Mouse (Mus musculus) spleen, embryonic (tissue): ENCODE results near the gene Wfs1.
"Not testable (repeated sequence)": the region's sequence is repeated elsewhere in the genome, so short reads cannot be mapped to it uniquely, and the experiment has no call there.

Experiments
- CTCF ChIA-PET: fragments of 350-600 bp; sonication (Branson Sonifier 250); formaldehyde crosslinking; loops from one replicate; lab custom pipeline; 2022; lab: Charles Lee

Wfs1 gene

DNA sequence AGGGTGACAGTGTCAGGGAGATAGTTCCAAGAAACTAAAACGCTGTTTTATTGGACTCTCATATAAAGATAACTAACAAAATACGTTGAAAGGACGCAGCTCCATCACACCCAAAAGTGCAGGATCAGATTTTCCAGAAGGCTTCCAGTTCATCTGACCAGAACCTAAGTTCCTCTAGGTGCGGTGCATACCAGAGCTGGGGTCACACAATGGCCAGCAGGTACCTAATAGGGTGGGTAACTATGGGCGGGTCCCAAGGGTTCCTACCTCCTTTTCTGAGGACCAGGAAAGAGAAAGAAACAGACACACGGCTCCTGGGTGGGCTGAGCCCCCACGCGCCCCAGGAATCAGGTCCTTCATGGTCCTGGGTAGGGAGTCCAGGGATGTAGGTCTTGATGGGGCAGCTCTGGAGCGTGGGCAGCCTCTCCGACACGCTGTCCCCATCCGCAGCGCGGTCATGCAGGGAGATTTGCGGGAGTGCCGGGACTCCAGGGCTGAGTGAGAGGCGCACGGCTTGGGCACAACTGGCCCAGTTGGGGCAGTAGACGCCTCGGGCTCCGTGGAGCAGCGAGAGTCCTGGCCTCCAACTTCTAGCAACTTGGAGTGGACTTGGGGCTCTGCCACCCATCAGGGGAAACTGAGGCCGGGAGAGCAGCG lies 753 bp downstream of the Wfs1 start:
- CTCF ChIA-PET = interaction anchor here (0.6 kb wide), 1 partner anchor 61 kb away, joined by 5 read pairs; no protein-coding TSS in a partner anchor

DNA sequence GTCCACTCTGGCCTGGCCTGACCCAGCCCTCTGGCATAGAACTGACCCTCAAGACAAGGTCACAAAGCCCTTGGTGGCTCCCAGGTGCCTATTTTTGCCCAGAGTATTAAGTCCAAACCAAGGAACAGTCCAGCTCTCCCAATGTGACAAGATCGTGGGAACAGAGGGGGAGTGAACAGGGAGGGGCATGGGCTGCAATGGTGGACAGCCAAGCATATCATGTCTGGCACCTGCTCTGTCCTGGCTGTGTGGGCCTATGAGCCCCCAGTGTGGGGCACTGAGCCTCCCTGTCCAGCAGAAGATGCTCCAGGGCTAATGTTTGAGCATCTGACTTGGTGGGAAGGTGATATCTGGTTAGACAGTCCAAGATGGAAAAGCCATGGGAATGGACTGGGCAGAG lies 2.4 kb downstream of the Wfs1 start:
- CTCF ChIA-PET = no interaction called here

DNA sequence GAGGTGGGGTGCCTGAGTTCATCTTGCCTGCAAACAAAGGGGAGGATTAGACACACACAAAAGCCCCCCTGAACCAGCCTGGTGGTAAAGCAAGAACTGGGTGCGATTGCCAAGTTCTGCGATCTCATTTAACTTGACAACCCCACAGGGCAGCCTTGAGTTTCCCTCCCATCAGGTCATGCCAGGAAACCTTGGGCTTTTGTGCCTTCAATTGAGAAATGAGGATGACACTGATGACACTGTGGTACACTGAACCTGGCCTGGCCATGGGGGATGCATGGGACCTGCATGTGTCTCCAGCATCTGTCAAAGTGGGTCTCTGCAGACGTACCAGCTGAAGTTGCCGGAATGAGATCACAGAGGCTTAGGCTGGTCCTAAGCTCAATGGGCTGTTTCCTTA lies 6.7 kb downstream of the Wfs1 start:
- CTCF ChIA-PET = no interaction called here

DNA sequence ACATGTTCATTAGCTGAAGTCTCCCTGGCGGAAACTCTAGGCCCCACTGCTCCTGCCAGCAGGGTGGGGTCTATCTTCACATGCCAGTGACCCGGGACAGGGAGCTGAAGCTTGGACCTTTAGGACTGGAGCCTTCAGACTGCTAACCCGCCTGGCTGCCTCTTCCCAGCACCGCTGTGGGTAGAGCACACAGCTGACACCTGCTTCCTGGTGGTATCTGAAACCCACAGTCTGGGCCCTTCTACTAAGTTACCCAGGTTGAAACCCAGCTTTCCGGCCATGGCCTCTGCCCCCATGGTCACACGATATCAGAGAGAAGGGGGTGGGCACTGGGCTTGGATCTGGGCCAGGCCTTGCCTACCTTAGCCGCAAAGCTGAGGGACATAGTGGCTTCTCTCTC lies 9.4 kb downstream of the Wfs1 start:
- CTCF ChIA-PET = no interaction called here

DNA sequence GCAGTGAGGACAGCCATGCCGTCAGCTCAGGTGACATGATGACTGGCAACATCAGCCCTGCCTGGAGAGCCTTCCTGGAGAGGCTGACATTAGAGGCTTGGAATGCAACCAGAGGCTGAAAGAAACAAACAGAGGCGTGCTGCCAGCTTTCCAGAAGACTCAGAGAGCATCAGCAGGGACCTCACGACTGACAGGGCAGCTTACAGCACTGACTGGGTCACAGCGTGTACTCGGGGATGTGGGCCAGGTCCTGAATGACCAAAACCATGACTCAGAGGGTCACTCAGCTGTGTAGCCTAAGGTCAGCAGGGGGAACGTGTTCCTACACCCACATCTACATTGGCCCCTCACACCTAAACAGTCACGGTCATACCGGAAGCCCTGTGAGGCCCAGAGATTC lies 10.0 kb downstream of the Wfs1 start:
- CTCF ChIA-PET = no interaction called here

DNA sequence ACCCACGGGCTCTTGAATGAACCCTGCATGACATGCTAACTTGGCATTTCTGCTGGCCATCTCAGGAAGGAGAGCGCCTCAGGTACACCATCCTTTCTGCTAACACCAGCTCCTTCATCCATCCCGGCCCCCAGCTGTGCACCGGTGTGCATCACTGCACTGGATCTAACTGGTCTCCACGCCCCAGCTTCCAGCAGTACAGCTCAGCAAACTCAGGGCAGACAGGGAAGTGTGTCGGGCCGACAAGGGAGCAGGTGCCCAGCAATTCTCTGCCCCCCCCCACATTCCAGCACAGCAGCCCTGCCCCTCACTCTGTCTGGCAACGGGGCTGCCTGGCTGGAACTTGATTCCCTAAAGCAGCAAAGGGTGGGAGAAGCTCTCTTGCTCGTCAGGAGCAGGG lies 11.2 kb downstream of the Wfs1 start:
- CTCF ChIA-PET = no interaction called here

DNA sequence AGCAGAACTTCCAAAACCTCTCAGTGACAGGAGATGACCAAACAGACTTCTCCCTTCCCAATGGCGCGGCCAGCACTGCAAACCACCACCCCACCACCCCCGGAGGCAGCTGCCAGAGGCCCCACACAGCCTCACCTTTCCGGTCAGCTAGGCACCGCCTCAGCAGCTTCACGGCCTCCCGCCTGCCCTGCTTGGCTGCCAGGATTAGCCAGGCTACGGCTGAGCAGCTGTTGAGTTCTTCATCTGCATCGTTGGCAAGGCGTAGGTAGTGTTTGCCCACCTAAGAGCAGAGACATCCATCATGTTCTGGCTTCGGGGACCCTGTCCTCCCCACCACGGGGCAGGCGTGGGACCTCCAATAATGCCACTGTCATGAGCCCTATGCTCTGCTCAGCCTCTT lies 13.7 kb downstream of the Wfs1 start:
- CTCF ChIA-PET = no interaction called here

DNA sequence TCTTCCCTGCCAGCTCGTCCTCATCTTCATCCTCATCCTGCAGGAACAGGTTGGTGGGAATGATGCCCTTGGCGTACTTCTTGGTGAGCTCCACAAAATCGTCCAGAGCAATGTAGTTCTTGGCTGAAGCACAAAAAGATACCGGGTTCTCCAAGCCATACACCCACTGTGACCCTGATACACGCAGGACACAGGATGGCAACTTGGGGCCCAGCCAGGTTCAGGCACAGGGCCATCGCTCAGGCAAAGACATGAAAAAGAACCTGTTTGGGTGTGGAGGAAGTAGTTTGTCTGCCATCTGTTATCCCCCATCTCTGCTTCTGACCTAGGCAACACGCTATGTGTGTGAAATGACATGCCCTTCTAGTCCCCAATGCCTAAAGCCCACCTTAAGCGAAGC lies 17.4 kb downstream of the Wfs1 start:
- CTCF ChIA-PET = no interaction called here

DNA sequence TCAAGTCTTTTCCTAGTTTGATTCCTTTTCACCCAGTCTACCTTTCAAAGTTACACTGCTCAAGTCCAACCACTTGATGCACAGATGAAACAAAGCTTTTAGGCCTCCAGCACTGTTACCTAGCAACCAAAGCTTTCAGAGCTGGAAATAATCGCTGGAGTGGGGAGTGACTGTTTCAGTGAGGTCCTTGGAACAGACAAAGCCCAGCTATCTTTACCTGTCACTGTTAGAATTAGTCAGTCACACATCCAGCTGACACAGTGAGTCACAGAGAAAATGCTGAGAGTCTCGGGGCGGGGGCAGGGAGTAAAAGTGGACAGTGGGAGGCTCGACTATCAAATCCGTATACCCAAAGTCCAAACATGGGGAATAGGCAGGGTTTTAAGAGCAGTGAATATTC lies 28.5 kb downstream of the Wfs1 start:
- CTCF ChIA-PET = interaction anchor here (1.5 kb wide), 1 partner anchor 40 kb away, joined by 5 read pairs; no protein-coding TSS in a partner anchor

DNA sequence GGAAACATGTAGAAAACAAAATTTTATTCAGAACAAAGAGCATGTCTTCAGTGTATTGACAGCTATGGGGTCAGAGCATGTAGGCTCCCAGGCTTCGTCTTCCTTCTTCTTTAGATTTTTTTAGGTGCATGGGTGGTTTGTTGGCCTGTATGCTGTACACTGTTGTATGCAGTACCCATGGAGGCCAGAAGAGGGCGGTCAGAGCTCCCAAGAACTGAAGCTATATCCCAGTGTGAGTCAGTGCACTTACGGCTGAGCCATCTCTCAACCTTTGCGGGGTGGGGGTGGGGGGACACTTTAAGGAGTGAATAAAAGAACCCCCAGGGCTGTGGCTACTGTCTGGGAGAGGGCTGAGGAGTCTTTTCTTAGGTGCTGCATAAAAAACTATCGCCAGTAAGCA lies 30.2 kb downstream of the Wfs1 start:
- CTCF ChIA-PET = no interaction called here

DNA sequence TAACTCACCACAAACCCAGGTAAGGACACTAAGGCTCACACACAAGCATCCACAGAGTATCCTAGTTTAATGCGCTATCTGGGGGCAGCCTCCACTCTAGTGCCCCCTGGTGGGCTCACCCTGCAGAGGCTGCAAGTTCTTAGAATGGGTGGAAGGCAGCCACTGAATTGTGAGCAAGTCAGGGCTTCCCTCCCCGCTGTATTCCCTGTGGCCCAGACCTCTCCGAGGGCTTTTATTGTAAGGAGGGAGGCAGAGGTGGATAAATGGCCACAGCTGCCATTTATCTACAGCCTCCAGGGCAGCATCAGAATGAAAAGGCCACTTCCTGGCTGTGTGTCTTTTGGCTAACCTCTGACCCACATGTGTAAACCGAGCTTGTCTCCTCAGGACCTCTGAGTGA lies 33.6 kb downstream of the Wfs1 start:
- CTCF ChIA-PET = interaction anchor here (1.3 kb wide), 1 partner anchor 8 kb away, joined by 4 read pairs; no protein-coding TSS in a partner anchor

DNA sequence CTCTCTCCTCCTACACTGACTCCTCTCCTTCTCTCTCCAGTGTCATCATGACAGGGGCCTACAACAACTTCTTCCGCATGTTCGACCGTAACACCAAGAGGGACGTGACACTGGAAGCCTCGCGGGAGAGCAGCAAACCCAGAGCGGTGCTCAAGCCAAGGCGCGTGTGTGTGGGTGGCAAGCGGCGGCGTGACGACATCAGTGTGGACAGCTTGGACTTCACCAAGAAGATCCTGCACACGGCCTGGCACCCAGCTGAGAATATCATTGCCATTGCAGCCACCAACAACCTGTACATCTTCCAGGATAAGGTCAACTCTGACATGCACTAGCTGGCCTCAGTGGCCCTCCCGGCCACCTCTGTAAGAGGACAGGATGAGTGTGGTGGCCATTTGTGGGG lies 36.7 kb downstream of the Wfs1 start:
- CTCF ChIA-PET = interaction anchor here (0.5 kb wide), 1 partner anchor 677 kb away, joined by 3 read pairs; no protein-coding TSS in a partner anchor

DNA sequence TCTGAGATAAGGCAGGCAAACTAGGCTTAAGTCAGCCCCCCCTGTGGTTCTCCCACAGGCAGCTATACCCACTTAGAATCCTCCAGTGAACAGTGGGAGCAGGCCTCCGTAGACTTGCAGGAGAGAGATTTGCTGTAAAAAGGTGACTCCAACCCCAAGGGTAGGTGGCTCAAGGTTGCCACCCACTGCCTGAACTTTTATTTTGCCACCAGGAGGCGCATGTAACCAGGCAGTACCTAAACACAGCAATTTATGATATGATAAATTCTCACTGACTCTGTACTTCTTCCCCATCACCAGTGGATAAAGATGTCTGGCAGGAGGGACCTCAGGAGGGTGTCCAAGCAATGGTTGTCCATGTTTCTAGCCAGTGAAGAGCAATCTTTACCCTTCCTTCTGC lies 38.1 kb downstream of the Wfs1 start:
- CTCF ChIA-PET = no interaction called here

DNA sequence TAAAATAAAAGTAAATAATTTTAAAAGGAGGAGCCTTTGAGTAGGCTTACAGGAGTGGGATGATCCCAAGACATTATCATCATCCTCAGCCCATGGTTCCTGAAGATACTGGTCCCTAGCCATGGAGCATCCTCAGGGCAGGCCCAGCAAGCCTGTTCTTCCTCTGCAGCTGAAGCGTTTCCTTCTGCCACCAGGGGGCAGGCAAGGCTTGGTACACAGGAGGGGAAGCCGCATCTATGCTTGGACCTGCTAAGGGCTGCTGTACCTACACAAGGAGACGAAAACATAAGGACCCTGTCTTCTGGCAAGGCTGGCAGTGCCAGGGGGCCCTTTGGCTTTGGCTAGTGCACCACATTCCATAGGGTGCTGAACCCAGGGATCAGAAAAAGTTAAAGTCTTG lies 40.2 kb downstream of the Wfs1 start:
- CTCF ChIA-PET = no interaction called here

DNA sequence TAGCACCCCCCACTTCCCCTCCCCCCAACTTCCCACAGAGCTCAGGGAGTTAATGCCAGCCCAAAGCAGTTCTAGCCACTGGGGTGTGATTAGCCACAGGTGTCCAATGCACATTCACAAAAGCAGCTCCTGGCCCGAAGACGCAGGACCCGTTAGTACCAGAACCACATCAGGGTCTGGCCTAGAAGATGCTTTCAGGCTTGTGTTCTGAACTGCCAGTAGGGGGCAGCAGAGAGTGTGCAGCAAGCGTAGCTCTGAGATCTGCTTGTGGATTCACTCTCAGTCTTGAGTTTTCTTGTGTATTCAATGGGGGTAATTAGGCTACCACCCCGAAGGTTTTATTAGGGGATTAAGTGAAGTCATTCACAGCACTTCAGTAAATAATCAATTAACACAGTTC lies 42.6 kb downstream of the Wfs1 start:
- CTCF ChIA-PET = interaction anchor here (0.7 to 1.4 kb wide), 4 partner anchors 10 to 53 kb away, joined by 3 to 6 read pairs (median 4); no protein-coding TSS in a partner anchor

DNA sequence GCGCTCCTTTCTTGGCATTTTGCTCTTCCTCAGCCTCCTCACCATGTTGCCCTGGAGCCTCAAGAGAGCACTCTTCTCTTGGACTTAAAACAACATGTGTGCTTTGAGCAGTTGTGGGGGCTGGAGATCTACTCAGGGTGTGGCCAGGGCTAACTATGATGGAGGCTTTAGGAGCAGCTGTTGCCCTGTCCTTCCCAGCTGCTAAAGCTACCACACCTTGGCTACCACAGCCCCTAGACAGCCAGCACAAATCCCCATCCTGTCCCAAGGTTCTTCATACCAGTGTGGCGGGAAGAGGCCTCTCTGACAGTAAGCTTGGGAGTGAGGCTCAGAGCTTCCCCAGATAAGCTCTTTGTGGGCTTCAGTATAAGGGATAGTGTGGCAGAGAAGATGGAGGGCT lies 43.3 kb downstream of the Wfs1 start:
- CTCF ChIA-PET = interaction anchor here (1.1 kb wide), 1 partner anchor 52 kb away, joined by 6 read pairs; no protein-coding TSS in a partner anchor

DNA sequence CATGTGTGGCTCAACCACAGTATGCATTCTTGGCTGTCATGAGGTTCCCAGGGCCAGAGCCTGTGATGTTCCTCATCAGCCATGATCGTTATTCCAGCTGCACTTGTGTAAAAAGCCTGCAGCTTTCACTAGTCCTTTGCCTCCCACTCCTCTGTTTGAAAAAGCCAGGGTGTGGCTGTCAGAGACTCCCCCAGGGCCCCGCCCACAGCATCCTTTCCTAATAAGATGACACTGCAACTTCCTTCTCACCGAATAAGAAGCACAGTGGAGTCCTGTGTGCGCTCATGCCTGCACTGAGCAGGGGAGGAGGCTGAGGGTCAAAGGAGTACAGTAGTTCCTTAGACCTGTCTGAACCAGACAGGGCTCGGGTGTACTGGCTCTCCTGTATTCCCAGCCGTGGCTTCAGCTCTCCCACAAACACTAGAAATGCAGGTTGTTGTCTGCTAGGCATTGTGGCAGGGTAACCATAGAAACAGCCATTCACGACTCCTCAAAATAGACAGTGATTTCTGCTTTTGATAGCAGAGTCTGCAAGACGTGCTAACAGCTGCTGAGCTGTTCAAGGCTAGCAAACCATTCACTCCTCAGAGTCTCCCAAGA lies 43.8 kb downstream of the Wfs1 start:
- CTCF ChIA-PET = no interaction called here

DNA sequence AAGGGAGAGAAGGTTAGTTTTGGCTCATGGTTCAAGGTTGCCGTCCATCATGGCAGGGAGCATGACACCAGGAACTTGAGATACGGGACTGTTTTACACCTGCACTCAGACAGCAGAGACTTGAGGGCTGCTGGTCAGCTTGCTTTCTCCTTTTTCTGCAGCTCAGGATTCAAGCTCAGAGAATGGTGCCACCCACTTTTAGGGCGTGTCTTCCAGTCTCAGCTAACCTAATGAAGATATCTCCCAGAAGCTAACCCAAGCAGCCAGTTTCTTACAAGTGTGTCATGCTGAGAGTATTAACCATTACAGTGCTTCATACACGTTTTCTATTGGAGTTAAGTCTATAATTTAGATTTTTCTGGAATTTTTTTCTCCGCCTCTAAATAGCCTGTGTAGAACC lies 44.5 kb downstream of the Wfs1 start:
- CTCF ChIA-PET = no interaction called here

DNA sequence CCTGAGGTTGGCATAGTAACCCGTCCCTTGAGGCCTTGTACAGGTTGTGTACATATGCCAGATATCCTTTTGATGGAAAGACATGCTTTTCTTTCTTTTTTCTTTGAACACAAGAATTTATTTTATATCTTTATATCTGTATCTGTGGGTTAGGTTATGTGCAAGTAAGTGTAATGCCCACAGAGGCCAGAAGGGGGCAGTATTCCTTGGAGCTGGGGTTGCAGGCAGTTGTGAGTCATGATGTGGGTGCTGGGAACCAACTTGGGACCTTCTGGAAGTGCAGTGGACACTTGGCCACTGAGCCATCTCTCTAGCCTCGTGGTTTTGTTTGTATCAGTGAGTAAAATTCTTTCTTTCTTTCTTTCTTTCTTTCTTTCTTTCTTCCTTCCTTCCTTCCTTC lies 46.6 kb downstream of the Wfs1 start:
- CTCF ChIA-PET = no interaction called here

DNA sequence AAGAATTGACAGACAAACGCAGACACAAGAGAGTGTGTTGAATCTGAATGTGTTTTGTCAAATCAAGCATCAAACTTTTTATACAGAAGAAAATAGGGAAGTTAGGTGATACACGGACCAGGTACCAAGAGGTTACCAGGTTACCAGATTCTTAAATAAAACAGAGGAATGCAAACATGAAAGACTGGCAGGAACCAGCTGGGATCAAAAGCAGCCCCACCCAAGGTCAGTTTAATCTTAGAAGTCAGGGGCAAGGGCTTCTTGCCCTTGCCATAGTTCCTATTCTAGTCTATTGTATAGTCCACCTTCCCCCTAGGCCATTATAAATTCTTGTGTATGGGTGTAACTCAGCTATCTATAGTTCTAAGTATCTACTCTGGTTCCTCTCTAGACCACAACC lies 50.0 kb downstream of the Wfs1 start:
- CTCF ChIA-PET = not testable (repeated sequence)

DNA sequence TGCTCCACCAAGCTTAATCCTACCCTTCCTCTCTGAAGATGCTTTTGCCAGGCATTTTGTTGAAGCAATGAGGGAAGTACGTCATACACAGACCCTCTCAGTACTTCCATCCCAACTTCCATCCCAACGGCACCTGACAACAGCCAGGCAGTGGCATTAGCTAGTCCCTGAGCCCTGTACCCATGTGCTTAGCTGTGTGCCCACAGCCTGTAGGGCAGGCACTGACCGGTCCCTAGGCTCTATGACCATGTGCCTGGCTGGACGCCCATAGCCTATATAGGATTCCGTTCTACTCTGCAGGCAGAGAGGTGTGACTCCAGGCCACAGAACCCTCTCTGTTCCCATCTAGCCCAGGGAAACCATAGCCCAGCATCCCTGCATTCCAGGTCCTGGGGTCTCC lies 51.0 kb downstream of the Wfs1 start:
- CTCF ChIA-PET = no interaction called here

DNA sequence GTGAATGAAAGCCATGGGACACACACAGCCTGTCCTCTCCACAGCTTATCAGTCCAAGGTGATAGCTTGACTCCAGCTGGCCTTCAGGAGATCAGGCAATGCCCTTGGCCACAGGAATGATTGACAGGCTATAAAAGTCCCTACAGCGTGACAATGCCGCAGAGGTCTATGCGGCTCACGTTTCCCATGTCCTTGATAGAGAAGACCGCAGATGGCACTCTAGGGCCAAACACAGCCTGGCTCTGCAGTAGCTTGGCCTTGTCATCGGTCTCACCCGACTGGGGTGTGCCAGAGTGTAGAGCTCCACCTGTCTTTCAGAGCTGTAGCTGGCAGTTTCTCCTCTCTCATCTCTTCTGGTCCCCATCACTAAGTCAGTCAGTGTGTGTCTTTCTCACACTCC lies 52.5 kb downstream of the Wfs1 start:
- CTCF ChIA-PET = no interaction called here
